ENCODE assay signal across 22 mouse cellular contexts in the genomic region with DNA sequence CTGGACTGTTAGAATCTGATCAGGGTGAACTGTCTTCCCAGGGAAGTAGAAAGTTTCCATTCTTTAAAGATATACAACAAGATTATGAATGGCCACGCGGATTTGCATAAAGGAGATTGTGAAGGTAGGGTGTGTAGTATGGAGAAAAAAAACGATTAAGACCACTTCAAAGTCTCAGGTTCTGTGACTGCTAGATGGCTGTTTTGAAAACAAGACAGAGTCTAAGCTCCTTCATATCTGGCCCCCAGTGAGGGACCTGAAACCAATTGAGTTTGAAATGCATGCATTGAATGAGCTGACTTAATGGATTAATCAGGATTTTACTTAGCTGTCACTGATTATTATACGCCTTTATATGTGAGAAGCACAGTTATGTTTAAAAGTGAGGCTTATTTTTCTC.
"Had no signal": no experiment of that assay in that cellular context is flagged by ENCODE, and none has a peak within 500 bp of the region (broad histone marks: within the 10 kb centered on the region; RNA-seq: fewer than 3 reads in every experiment).

No protein-coding gene starts in this region.

- H3K27me3 ChIP-seq: heart, embryonic 12.5 days; hindbrain, embryonic 13.5 days; hindbrain, embryonic 15.5 days; limb, embryonic 12.5 days had no signal

- H3K9ac ChIP-seq: heart, embryonic 12.5 days; hindbrain, embryonic 13.5 days; hindbrain, embryonic 15.5 days; limb, embryonic 12.5 days had no signal

- H3K4me3 ChIP-seq: gastrocnemius, adult 2 months; heart, embryonic 10.5 days; heart, embryonic 12.5 days; hindbrain, embryonic 13.5 days; hindbrain, embryonic 15.5 days; layer of hippocampus, adult 2 months; left cerebral cortex, adult 2 months; limb, embryonic 10.5 days; limb, embryonic 12.5 days had no signal

- H3K4me2 ChIP-seq: heart, embryonic 12.5 days; hindbrain, embryonic 13.5 days; hindbrain, embryonic 15.5 days; limb, embryonic 12.5 days had no signal

- DNase-seq: gastrocnemius, adult 2 months; gastrocnemius, postnatal 10 days; gastrocnemius, postnatal 25 days; heart, adult 18-20 months; heart, postnatal 14 days; heart, postnatal 36 days; kidney, adult 11 months; kidney, adult 2 months; kidney, adult 9 months; kidney, postnatal 10 days; kidney, postnatal 25 days; kidney, postnatal 4 days had no signal

- H3K36me3 ChIP-seq: heart, embryonic 10.5 days; heart, embryonic 12.5 days; hindbrain, embryonic 13.5 days; hindbrain, embryonic 15.5 days; limb, embryonic 10.5 days; limb, embryonic 12.5 days had no signal

- ATAC-seq: hindbrain, postnatal 0 days; intestine, embryonic 16.5 days had no signal

- H3K27ac ChIP-seq: gastrocnemius, adult 2 months; heart, embryonic 10.5 days; hindbrain, embryonic 13.5 days; hindbrain, embryonic 15.5 days; hindbrain, postnatal 0 days; layer of hippocampus, adult 2 months; left cerebral cortex, adult 2 months; limb, embryonic 10.5 days; limb, embryonic 12.5 days had no signal

- H3K4me1 ChIP-seq: heart, embryonic 10.5 days; heart, embryonic 12.5 days; hindbrain, embryonic 15.5 days; limb, embryonic 10.5 days; limb, embryonic 12.5 days had no signal

- H3K9me3 ChIP-seq: heart, embryonic 10.5 days; heart, embryonic 12.5 days; hindbrain, embryonic 13.5 days; hindbrain, embryonic 15.5 days; limb, embryonic 10.5 days; limb, embryonic 12.5 days had no signal
